Mouse (Mus musculus) midbrain, embryonic 14.5 days (tissue): ENCODE measurements around the gene Glt28d2. TPM values are rescaled to one million over a fixed set of nuclear protein-coding genes. Genes with fewer than 3 reads are reported as not detected.

ENCODE experiments used
- ATAC-seq: fragments of 200-750 bp; cut with Nextera tagmentation; 2 replicates; pipeline ENCODE4 v1.8.0; 2017; ENCODE audit warnings: moderate number of reproducible peaks, moderate library complexity; ENCODE audit not compliant: low FRiP score, low TSS enrichment
- DNase-seq: peaks from one replicate; pipeline ENCODE4 v3.0.0-alpha.2; 2015
- H3K27ac ChIP-seq: fragments of 300-500 bp; sonication (generic); replicated peaks from 2 replicates; pipeline ENCODE4 v1.5.1; 2014; ENCODE audit warnings: mild to moderate bottlenecking, low read depth, low read length, moderate library complexity
- H3K27me3 ChIP-seq: fragments of 300-500 bp; sonication (generic); 2 replicates; pipeline ENCODE4 v1.6.1; 2014; ENCODE audit warnings: low read length, control low read depth, mixed read lengths; ENCODE audit not compliant: control insufficient read depth, insufficient read depth
- H3K36me3 ChIP-seq: fragments of 300-500 bp; sonication (generic); 2 replicates; pipeline ENCODE4 v1.6.1; 2014; ENCODE audit warnings: low read length, control low read depth; ENCODE audit not compliant: control insufficient read depth, insufficient read depth
- H3K4me1 ChIP-seq: fragments of 300-500 bp; sonication (generic); 2 replicates; pipeline ENCODE4 v1.6.1; 2014; ENCODE audit warnings: mild to moderate bottlenecking, antibody characterized with exemption, low read length, control low read depth; ENCODE audit not compliant: control insufficient read depth, insufficient read depth
- H3K4me2 ChIP-seq: fragments of 300-500 bp; sonication (generic); 2 replicates; pipeline ENCODE4 v1.6.1; 2014; ENCODE audit warnings: mild to moderate bottlenecking, low read length, moderate library complexity
- H3K4me3 ChIP-seq: fragments of 300-500 bp; sonication (generic); replicated peaks from 2 replicates; pipeline ENCODE4 v1.5.1; 2014; ENCODE audit warnings: low read depth, low read length
- H3K9ac ChIP-seq: fragments of 300-500 bp; sonication (generic); replicated peaks from 2 replicates; pipeline ENCODE4 v1.6.1; 2014; ENCODE audit warnings: mild to moderate bottlenecking, low read length, moderate library complexity
- H3K9me3 ChIP-seq: fragments of 300-500 bp; sonication (generic); 2 replicates; pipeline ENCODE4 v1.6.1; 2016; ENCODE audit warnings: low read length, control low read depth, mixed read lengths; ENCODE audit not compliant: control insufficient read depth
- WGBS: fragments of 180-500 bp; shearing (Covaris S2); extraction: QIAGEN DNeasy Blood & Tissue Kit; methylation state at CpG from one replicate; pipeline ENCODE4 v1.1.7; 2014; 5-methylcytosine and 5-hydroxymethylcytosine counted together
- polyA plus RNA-seq: library from polyadenylated mRNA; unstranded; fragments of >200 nt; fragmentation: Nextera tagmentation; extraction: Ambion mirVana; gene quantifications from 2 replicates; pipeline ENCODE4 v1.2.1, GENCODE M21; 2014

Gene Glt28d2
- polyA plus RNA-seq, 1 experiment from 2014 or later = 0.21 TPM

DNA sequence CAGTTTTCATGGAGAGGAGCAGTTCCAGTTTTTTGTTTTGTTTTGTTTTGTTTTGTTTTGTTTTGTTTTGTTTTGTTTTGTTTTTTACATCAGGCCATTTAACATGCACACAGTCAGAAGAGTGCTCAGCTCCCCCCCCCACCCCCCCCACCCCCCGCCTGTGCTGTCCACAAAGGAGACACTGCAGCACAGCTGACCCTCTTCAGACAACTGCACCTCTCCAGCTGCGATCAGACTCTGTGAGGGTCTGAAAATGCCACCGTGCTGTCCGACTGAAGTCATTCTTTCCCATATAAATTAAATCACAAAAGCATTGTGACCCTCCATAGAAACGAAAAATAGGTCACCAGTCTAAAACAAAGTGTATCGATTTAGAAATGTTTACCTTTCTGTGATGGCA, 28.0 kb downstream of the Glt28d2 start:
- Histone ChIP-seq H3K27ac (no peak overlapping the region), H3K27me3 (no peaks in the 10 kb centered on the region), H3K4me1 (no peaks in the 10 kb centered on the region), H3K9me3 (no peaks in the 10 kb centered on the region), H3K4me3 (no peak overlapping the region), H3K4me2 (no peak overlapping the region), H3K36me3 (no peaks in the 10 kb centered on the region), H3K9ac (no peak overlapping the region)
- DNase-seq = no peak
- ATAC-seq = no peak
- 58% methylated on average over 6 of the region's 6 CpGs for WGBS

DNA sequence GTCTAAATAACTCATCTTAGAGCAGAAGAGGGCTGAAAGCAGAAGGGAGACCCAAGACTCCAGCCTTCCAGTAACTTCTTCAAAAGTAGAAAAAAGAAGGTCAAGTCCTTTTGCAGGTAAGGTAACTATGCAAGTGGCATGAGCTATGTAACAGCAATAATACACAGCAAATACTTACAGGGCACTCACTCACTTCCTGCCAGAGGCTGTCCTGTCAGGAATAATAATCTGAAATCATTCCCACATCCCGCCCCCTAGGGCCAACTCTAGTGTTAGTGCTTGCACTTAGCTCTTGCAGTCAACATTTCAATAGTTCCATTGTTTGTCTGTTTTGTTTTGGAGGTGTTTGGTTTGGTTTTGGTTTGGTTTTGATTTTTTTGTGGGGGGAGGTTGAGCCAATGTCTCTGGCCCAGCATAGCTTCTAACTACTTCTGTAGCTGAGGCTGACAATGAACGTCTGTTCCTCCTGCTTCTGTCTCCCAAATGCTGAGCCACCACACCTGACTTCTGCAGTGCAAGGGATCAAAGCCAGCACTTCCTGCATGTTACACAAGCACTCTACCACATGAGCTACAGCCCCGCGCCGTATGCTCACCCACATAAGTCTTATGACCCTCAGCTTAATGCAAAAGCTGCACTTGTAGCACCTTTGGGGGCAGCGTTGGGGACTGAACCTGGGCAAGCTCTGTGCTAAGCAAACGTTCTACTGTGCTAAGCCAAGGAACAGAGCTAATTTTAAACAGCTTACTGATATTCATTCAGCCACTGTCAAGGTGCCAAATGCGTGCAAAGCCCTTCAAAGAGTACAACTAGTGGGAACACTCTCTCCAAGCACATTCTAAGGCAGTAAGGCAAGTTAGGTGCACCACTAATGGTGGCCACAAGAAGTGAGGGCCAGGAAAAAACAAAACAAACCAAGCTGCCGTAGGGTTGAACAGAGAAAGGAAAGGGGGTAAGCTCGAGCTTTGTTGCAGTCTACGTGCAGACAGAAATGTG, 28.9 kb downstream of the Glt28d2 start:
- ATAC-seq (no peak), DNase-seq (no peak)
- Histone ChIP-seq H3K4me2 (no peak overlapping the region), H3K27ac (no peak overlapping the region), H3K27me3 (no peaks in the 10 kb centered on the region), H3K36me3 (no peaks in the 10 kb centered on the region), H3K4me1 (no peaks in the 10 kb centered on the region), H3K9ac (no peak overlapping the region), H3K9me3 (no peaks in the 10 kb centered on the region), H3K4me3 (no peak overlapping the region)
- 77% methylated on average over 11 of the region's 11 CpGs for WGBS

- H3K4me3 ChIP-seq = no peak overlapping the region
- no peak overlapping the region for H3K9ac ChIP-seq
- H3K27ac ChIP-seq = no peak overlapping the region
- DNase-seq (no peak), ATAC-seq (no peak)
- no peaks in the 10 kb centered on the region for H3K4me1 ChIP-seq
- no peak overlapping the region for H3K4me2 ChIP-seq
- no peaks in the 10 kb centered on the region for H3K9me3 ChIP-seq
- no peaks in the 10 kb centered on the region for H3K36me3 ChIP-seq
- WGBS = 14% methylated on average over 4 of the region's 4 CpGs
- H3K27me3 ChIP-seq = no peaks in the 10 kb centered on the region
These were observed 30.2 kb downstream of the Glt28d2 start for GRCm38 (mm10) chr3:85857083-85857482.

DNA sequence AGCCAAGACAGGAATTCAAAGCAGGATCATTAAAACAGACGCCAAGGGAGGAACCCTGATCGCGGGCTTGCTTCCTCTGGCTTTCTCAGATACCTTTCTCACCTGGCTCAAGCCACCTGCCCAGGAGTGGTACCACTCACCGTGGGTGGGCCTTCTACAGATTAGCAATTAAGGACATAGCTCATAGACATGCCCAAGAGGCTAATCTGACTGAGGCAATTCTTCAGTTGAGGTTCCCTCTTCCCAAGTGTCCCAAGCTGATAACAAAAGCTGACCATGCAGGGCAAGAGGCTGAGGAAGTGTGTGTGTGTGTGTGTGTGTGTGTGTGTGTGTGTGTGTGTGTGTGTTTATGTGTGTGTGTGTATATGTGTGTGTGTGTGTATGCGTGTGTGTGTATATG, 31.4 kb downstream of the Glt28d2 start:
- H3K4me1 ChIP-seq = no peaks in the 10 kb centered on the region
- no peaks in the 10 kb centered on the region for H3K36me3 ChIP-seq
- H3K27me3 ChIP-seq = no peaks in the 10 kb centered on the region
- H3K4me2 ChIP-seq = no peak overlapping the region
- no peak for DNase-seq
- no peak overlapping the region for H3K9ac ChIP-seq
- WGBS = 92% methylated on average over 5 of the region's 5 CpGs
- no peak for ATAC-seq
- no peaks in the 10 kb centered on the region for H3K9me3 ChIP-seq
- no peak overlapping the region for H3K27ac ChIP-seq
- no peak overlapping the region for H3K4me3 ChIP-seq

DNA sequence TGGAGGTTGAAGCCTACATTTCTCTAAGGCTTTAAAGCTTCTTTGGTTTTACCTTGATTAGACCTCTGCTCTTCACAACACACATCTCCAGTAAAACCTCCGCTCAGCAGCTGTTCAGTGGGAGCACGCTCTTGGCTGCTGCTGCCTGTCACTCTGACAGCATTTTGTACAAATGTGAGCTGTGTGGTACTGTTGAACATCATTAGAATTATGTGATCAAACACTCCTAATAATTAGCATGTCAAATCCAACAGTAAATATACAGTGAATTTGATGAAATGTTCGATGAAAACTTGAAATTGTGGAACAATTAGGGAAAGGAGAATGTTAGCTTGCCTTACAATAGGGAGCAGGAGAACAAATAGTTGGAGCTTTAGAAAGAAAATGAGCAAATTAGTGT, 32.3 kb downstream of the Glt28d2 start:
- H3K4me2 ChIP-seq = no peak overlapping the region
- no peaks in the 10 kb centered on the region for H3K27me3 ChIP-seq
- H3K4me3 ChIP-seq = no peak overlapping the region
- DNase-seq (no peak), ATAC-seq (no peak)
- H3K9me3 ChIP-seq = no peaks in the 10 kb centered on the region
- H3K9ac ChIP-seq = no peak overlapping the region
- 82% methylated on average over 3 of the region's 3 CpGs for WGBS
- H3K4me1 ChIP-seq = no peaks in the 10 kb centered on the region
- H3K27ac ChIP-seq = no peak overlapping the region
- no peaks in the 10 kb centered on the region for H3K36me3 ChIP-seq

- H3K9ac ChIP-seq = no peak overlapping the region
- no peak overlapping the region for H3K27ac ChIP-seq
- H3K4me1 ChIP-seq = no peaks in the 10 kb centered on the region
- no peaks in the 10 kb centered on the region for H3K36me3 ChIP-seq
- no peak overlapping the region for H3K4me3 ChIP-seq
- 69% methylated on average over 6 of the region's 6 CpGs for WGBS
- DNase-seq (peak; percentile 33), ATAC-seq (no peak)
- no peaks in the 10 kb centered on the region for H3K9me3 ChIP-seq
- H3K27me3 ChIP-seq = no peaks in the 10 kb centered on the region
- no peak overlapping the region for H3K4me2 ChIP-seq
These were observed 33.2 kb downstream of the Glt28d2 start for GRCm38 (mm10) chr3:85854143-85854542.

DNA sequence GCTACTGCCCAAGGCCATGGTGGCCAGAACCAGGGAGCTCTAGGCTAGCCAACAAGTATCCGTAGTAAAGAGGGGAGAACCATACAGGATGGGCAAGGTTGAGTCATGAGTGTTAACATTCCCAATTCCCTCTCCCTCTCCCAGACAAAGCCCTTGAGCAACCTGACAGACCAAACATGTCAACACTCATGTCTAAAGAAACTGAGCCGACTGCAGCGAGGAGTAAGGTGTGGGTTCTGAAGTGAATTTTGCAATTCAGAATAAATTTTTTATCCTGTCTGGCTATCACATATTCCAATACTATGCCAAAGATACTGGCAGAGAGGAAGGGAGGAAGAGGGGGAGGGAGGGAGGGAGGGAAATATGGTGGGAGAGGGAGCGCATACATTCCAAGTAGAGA, 33.6 kb downstream of the Glt28d2 start:
- no peak overlapping the region for H3K27ac ChIP-seq
- 92% methylated on average over 4 of the region's 4 CpGs for WGBS
- H3K4me2 ChIP-seq = no peak overlapping the region
- H3K27me3 ChIP-seq = no peaks in the 10 kb centered on the region
- DNase-seq = no peak
- H3K4me1 ChIP-seq = no peaks in the 10 kb centered on the region
- no peaks in the 10 kb centered on the region for H3K36me3 ChIP-seq
- H3K9me3 ChIP-seq = no peaks in the 10 kb centered on the region
- ATAC-seq = no peak
- H3K4me3 ChIP-seq = no peak overlapping the region
- no peak overlapping the region for H3K9ac ChIP-seq

- H3K4me3 ChIP-seq = no peak overlapping the region
- 95% methylated on average over 1 of the region's 1 CpGs for WGBS
- H3K4me1 ChIP-seq = no peaks in the 10 kb centered on the region
- DNase-seq = no peak
- no peak overlapping the region for H3K27ac ChIP-seq
- ATAC-seq = no peak
- no peak overlapping the region for H3K4me2 ChIP-seq
- no peaks in the 10 kb centered on the region for H3K27me3 ChIP-seq
- H3K9ac ChIP-seq = no peak overlapping the region
- H3K9me3 ChIP-seq = no peaks in the 10 kb centered on the region
- no peaks in the 10 kb centered on the region for H3K36me3 ChIP-seq
These were observed 37.2 kb downstream of the Glt28d2 start for GRCm38 (mm10) chr3:85850079-85850478.

DNA sequence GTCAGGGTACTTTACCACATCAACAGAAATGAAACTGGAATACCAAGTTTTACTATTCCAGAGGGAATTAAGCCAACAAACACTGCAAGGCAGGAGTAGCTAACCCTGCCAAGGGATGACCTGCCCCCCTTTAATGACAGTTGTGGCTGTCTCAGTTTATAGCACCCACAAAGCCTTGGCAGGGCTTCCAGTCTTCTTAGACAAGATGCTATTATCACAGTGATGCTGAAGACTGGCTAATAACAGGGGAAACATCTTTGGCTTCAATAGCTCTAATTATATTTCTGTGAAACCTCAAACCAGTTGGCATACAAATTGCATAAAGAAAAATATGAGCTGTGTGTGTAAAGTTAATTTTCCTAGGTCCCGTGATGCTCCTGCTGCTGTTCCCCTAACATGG, 41.0 kb downstream of the Glt28d2 start:
- no peak overlapping the region for H3K27ac ChIP-seq
- H3K36me3 ChIP-seq = no peaks in the 10 kb centered on the region
- ATAC-seq (no peak), DNase-seq (no peak)
- WGBS = 91% methylated on average over 1 of the region's 1 CpGs
- H3K9ac ChIP-seq = no peak overlapping the region
- H3K4me2 ChIP-seq = no peak overlapping the region
- no peaks in the 10 kb centered on the region for H3K27me3 ChIP-seq
- no peaks in the 10 kb centered on the region for H3K4me1 ChIP-seq
- no peak overlapping the region for H3K4me3 ChIP-seq
- H3K9me3 ChIP-seq = no peaks in the 10 kb centered on the region
